Mouse (Mus musculus) T-helper 1 cell (primary cell): Measurements from ENCODE around the gene Gm3646.

Source experiments
- in situ Hi-C: fragments of 300-600 bp; cut with MboI, MseI; formaldehyde crosslinking; loops from one replicate; pipeline ENCODE4 v1.15.1; 2025; ENCODE audit warnings: high pct_unique_total_duplicates

Gm3646 gene

DNA sequence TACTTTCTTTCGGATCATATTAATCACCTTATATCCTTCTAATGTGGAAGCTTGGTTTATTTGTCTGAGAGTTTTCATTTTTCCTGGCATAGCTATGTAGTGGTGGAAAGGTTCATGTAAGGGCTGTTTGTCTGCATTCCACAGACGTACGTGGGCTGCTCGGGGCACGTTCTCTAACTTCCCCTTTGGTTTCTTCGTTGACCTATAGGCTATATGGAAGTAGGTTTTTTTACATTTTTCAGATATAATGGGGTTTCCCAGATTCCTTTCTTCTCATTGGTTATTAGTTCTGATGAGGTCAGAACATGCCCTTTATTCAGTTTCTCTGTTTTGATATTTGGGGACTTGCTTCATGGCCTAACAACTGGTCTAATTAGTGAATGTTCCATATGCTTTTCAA lies 23.3 kb downstream of the Gm3646 start:
- in situ Hi-C loops: no loop called here

- in situ Hi-C loops: no loop called here
Measured at GRCm38 (mm10) chr1:39779111-39779980, 25.8 kb downstream of the Gm3646 start.

DNA sequence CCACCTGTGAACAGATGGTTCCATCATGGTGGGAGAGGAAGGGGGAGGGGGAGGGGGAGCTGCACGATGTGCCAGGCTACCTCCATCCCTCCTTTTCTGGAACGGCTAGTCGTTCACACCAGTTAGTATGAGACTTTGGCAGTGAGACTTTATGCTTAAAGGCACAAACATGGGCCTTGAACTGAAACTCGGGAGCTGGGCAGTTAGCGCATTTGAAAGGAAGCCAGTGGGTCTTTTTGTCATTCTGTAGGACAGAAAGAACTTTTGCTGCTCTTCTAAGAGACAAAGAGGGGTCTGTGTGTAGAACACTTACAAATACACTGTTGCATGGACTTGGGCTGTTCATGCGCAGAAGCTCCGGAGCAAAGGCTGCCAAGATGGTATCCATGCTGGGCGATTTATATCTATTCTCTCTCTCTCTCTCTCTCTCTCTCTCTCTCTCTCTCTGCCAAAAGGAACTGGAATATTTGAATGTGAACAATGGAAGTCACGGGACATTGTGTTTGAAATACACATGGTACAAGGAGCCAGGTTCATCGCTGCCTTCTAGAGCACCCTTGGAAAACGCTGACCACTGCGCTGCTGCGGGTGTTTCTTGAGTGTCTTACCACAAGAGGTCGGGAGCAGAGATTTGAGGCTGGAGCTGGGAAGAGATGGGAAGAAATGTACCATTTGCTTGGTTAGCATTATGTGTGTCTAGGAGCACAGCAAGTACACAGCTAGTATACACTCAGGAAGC lies 31.0 kb downstream of the Gm3646 start:
- in situ Hi-C loops: no loop called here

- in situ Hi-C loops: no loop called here
Measured at GRCm38 (mm10) chr1:39773551-39773950, 31.6 kb downstream of the Gm3646 start.

DNA sequence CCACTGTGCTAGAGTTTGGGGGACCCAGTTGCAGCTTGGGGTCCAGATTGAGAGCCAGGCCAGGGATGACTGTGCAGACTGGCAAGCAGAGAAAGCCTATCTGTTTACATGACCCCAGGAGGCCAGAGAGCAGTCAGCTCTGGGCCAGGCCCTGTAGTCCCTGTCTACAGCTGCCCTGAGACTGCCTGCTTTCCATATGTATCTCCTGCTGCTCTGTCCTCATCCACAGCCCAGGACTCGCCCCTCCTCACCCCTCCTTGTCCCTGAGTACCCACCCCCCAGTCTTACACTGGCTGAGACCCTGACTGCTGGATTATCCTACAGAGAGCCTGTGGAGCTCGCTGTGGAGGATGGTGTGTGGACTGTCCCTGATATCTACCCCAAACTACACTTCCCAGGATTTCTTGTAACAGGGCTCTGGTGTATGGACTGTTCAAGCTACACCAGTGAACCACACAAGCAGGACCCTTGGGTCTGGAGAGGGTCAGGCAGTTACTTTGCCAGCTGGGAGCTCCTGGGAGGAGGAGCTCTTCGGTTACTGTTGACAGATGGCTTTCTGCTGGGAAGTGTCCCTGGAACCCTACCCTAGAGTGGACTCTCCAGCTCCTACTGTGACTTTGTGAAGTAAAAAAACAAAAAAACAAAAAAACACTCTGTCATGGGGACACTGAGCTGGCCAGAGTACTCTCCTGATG lies 32.6 kb downstream of the Gm3646 start:
- in situ Hi-C loops: no loop called here

DNA sequence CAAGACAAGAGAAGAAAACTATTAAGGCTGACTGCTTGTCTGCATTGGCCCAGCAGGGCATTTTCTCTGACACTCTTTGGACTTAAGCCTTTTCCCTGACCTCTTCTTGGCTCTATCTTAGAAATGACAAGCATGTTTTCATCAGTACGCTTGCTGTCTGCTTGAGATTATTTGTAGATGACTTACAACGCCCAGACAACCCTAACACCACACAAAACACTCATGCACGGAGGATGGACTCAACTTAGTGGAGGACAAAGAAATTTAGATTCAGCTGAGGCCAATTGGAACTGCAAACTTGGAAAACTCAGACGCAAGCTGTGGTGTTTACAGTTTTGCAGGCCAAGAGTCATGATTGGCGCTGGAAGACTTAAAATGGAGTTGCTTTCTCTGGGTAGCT lies 34.7 kb downstream of the Gm3646 start:
- in situ Hi-C loops: no loop called here

- in situ Hi-C loops: no loop called here
Measured at GRCm38 (mm10) chr1:39768017-39768416, 37.1 kb downstream of the Gm3646 start.

GRCm38 (mm10) chr1:39765854-39766493 lies 39.2 kb downstream of the Gm3646 start:
- in situ Hi-C loops: no loop called here

DNA sequence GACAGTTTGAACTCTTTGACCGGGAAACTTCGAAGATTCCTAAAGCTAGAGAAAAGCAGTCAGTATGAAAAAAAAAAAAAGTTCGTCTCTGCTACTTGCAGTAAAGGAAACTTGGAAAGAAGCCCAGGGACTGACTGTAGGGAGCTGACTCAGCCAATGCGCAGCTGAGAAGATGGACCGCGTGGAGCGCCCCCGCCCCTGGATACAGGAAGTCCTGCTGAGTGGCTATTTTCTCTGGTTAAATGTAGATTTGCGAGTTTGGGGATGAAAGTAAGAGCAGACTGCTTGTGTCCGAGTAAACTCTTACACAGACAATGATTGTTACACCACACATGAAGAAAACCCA lies 43.1 kb downstream of the Gm3646 start:
- in situ Hi-C loops: no loop called here

DNA sequence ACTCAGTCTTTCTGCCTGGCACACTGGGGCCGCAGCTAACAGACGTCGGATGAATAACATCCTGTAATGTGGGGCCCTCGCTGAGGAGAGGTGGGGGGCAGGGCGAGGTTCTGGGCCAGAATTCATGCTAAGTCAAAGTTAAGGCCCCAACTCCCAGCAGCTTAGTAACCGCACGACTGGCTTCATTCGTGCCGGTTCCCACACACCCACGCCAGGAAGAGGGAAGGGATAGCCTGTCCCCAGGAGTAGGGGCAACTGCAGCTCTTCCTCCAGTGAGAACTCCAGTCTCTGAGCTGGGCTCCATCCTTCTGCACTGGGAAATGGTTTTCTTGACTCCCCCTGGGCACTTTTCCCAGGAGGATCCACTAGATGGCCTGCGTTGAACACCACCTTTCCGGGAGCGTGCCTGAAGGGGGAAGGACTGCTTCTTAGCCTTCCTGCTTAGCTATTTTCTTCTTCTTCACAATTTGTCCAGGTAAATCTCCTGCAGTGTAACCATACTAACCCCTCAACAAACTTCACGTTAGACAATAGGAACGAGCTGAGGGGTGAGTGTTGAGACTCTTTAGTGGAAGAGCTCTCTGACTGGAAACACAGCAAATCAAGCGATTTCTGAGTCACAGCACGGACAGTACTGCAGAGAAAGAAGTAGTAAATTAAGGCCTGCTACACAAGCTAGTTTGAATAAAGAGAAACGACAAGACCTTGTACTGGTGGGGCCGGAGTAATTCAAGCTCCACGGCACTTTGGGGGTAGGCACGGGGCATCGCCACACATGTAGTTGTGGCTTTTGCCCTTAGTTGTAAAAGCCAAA lies 43.7 kb downstream of the Gm3646 start:
- in situ Hi-C loops: no loop called here

- in situ Hi-C loops: no loop called here
Measured at GRCm38 (mm10) chr1:39760181-39760715, 44.9 kb downstream of the Gm3646 start.

GRCm38 (mm10) chr1:39759231-39760175 lies 45.6 kb downstream of the Gm3646 start:
- in situ Hi-C loops: no loop called here

GRCm38 (mm10) chr1:39758244-39758643 lies 46.9 kb downstream of the Gm3646 start:
- in situ Hi-C loops: no loop called here

DNA sequence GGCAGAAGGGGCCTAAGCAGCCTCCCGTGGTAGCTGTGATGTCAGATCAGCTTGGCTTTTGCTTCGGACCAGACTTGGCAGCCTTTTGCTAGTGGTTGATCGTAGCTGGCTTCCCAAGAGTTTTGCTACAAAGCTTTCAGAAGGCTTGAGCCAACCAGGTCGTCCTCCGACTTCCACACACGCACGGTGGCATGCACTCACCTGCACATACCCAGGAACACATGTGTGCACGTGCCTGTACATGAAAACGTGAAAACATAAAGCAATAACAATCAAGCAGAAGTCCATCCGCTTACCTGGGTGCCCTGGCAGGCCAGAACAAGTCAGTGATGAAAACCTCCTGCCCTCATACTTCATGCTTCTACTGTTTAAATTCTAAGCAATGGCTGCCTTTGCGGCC lies 48.2 kb downstream of the Gm3646 start:
- in situ Hi-C loops: no loop called here

GRCm38 (mm10) chr1:39754224-39754957 lies 50.7 kb downstream of the Gm3646 start:
- in situ Hi-C loops: no loop called here
